Comparison of ENCODE assay signal across 29 mouse cellular contexts in the genomic region with DNA sequence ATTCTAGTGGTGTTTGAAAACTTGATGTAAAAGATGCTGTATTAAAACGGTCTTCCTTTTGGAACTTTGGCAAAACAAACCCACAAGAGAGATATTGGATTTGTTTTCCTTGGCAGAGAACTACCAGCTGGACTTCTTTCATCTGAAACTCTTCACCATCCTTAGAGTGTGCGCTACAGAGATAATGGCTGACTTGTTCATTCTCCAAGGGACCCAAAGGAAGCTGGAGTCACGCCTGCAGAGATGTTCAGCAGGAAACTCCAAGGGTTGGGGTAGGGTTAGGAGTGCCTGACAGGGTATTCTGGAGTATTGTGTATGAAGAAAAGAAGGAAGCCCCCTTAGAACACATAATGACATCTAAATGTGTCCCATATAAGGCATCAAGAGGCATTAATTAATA.
DNase-seq lines count a peak whose midpoint lies in the region; ATAC-seq lines count a peak whose summit lies in the region.
"Had no signal": no experiment of that assay in that cellular context is flagged by ENCODE, and none has a peak within 500 bp of the region (broad histone marks: within the 10 kb centered on the region; RNA-seq: fewer than 3 reads in every experiment).

No protein-coding gene starts in this region.

- no peaks in the 10 kb centered on the region for H3K36me3 ChIP-seq in hindbrain, embryonic 14.5 days (replicated peaks; ENCODE audit: control insufficient read depth, insufficient read depth)
- H3K36me3 ChIP-seq in hindbrain, embryonic 12.5 days: no peaks in the 10 kb centered on the region
- H3K36me3 ChIP-seq in midbrain, embryonic 11.5 days (ENCODE audit: control insufficient read depth, insufficient read depth, low read length): no peaks in the 10 kb centered on the region
- no peaks in the 10 kb centered on the region for H3K36me3 ChIP-seq in midbrain, embryonic 10.5 days
- H3K36me3 ChIP-seq: embryonic facial prominence, embryonic 12.5 days; forebrain, embryonic 10.5 days; forebrain, embryonic 15.5 days; limb, embryonic 10.5 days; limb, embryonic 15.5 days; liver, embryonic 13.5 days; midbrain, embryonic 12.5 days had no signal

- H3K9ac ChIP-seq in hindbrain, embryonic 14.5 days: no peak overlapping the region
- H3K9ac ChIP-seq in hindbrain, embryonic 12.5 days: no peak overlapping the region
- H3K9ac ChIP-seq in midbrain, embryonic 11.5 days (ENCODE audit: low read length): no peak overlapping the region
- H3K9ac ChIP-seq: embryonic facial prominence, embryonic 12.5 days; forebrain, embryonic 15.5 days; limb, embryonic 15.5 days; liver, embryonic 13.5 days; midbrain, embryonic 12.5 days had no signal

- no peak overlapping the region for H3K27ac ChIP-seq in hindbrain, embryonic 14.5 days
- H3K27ac ChIP-seq in hindbrain, embryonic 12.5 days: no peak overlapping the region
- H3K27ac ChIP-seq in midbrain, embryonic 11.5 days (ENCODE audit: low read depth, low read length): no peak overlapping the region
- no peak overlapping the region for H3K27ac ChIP-seq in midbrain, embryonic 10.5 days (replicated peaks)
- H3K27ac ChIP-seq: embryonic facial prominence, embryonic 12.5 days; forebrain, embryonic 10.5 days; forebrain, embryonic 15.5 days; limb, embryonic 10.5 days; limb, embryonic 15.5 days; liver, embryonic 13.5 days; midbrain, embryonic 12.5 days had no signal

- 75% methylated on average over 3 of the region's 3 CpGs for WGBS in hindbrain, embryonic 14.5 days
- 64% methylated on average over 3 of the region's 3 CpGs for WGBS in hindbrain, embryonic 12.5 days
- WGBS in midbrain, embryonic 11.5 days: 77% methylated on average over 3 of the region's 3 CpGs
- 78% methylated on average over 3 of the region's 3 CpGs for WGBS in midbrain, embryonic 10.5 days

- no peak overlapping the region for H3K4me3 ChIP-seq in hindbrain, embryonic 14.5 days (replicated peaks; ENCODE audit: low read length)
- no peak overlapping the region for H3K4me3 ChIP-seq in hindbrain, embryonic 12.5 days
- no peak overlapping the region for H3K4me3 ChIP-seq in midbrain, embryonic 11.5 days (ENCODE audit: low read depth, low read length)
- H3K4me3 ChIP-seq in midbrain, embryonic 10.5 days: no peak overlapping the region
- H3K4me3 ChIP-seq: embryonic facial prominence, embryonic 12.5 days; forebrain, embryonic 10.5 days; forebrain, embryonic 15.5 days; limb, embryonic 10.5 days; limb, embryonic 15.5 days; liver, embryonic 13.5 days; midbrain, embryonic 12.5 days had no signal

- H3K27me3 ChIP-seq in hindbrain, embryonic 14.5 days (ENCODE audit: control insufficient read depth, insufficient read depth, low read length): no peaks in the 10 kb centered on the region
- H3K27me3 ChIP-seq in hindbrain, embryonic 12.5 days: no peaks in the 10 kb centered on the region
- H3K27me3 ChIP-seq in midbrain, embryonic 11.5 days (ENCODE audit: control insufficient read depth, insufficient read depth, low read length): no peaks in the 10 kb centered on the region
- H3K27me3 ChIP-seq in midbrain, embryonic 10.5 days (ENCODE audit: low read depth, poor library complexity, severe bottlenecking): no peaks in the 10 kb centered on the region
- H3K27me3 ChIP-seq: embryonic facial prominence, embryonic 12.5 days; forebrain, embryonic 15.5 days; limb, embryonic 15.5 days; liver, embryonic 13.5 days; midbrain, embryonic 12.5 days; Patski had no signal

- no peaks in the 10 kb centered on the region for H3K4me1 ChIP-seq in hindbrain, embryonic 14.5 days (replicated peaks; ENCODE audit: control insufficient read depth, insufficient read depth, low read length)
- no peaks in the 10 kb centered on the region for H3K4me1 ChIP-seq in hindbrain, embryonic 12.5 days
- H3K4me1 ChIP-seq in midbrain, embryonic 11.5 days (ENCODE audit: control insufficient read depth, insufficient read depth, low read length): no peaks in the 10 kb centered on the region
- H3K4me1 ChIP-seq in midbrain, embryonic 10.5 days: no peaks in the 10 kb centered on the region
- H3K4me1 ChIP-seq: forebrain, embryonic 10.5 days; forebrain, embryonic 15.5 days; liver, embryonic 13.5 days; midbrain, embryonic 12.5 days had no signal

- peak; percentile 1 for DNase-seq in heart, adult 8-10 months (ENCODE audit: low spot score)
- no peak for DNase-seq in heart, postnatal 14 days
- DNase-seq in hindbrain, embryonic 14.5 days (ENCODE audit: low spot score): no peak
- peak; percentile 26 for DNase-seq in midbrain, embryonic 11.5 days (ENCODE audit: low spot score, missing footprints)
- DNase-seq in midbrain, embryonic 10.5 days (ENCODE audit: low spot score): no peak
- DNase-seq in heart, postnatal 4 days: peak; percentile 7
- DNase-seq: adrenal gland, postnatal 10 days; cerebellum, adult 9-10 months; cerebellum, postnatal 36 days; gastrocnemius, postnatal 25 days; kidney, adult 8-10 months; kidney, postnatal 10 days; layer of hippocampus, adult 9-11 months; liver, embryonic 13.5 days; lung, adult 18-20 months; lung, postnatal 10 days; right cerebral cortex, adult 18-20 months; spleen, adult 18-20 months; thymus, postnatal 25 days had no signal

- H3K4me2 ChIP-seq in hindbrain, embryonic 14.5 days (replicated peaks): no peak overlapping the region
- no peak overlapping the region for H3K4me2 ChIP-seq in hindbrain, embryonic 12.5 days (replicated peaks)
- H3K4me2 ChIP-seq in midbrain, embryonic 11.5 days: no peak overlapping the region
- H3K4me2 ChIP-seq: embryonic facial prominence, embryonic 12.5 days; forebrain, embryonic 15.5 days; limb, embryonic 15.5 days; liver, embryonic 13.5 days; midbrain, embryonic 12.5 days had no signal

- 0 out of 2 replicates have a peak, but pooled peaks cover 3% of the 10 kb centered on the region for H3K9me3 ChIP-seq in hindbrain, embryonic 14.5 days (ENCODE audit: control insufficient read depth, low read length)
- H3K9me3 ChIP-seq in hindbrain, embryonic 12.5 days (replicated peaks): no peaks in the 10 kb centered on the region
- no peaks in the 10 kb centered on the region for H3K9me3 ChIP-seq in midbrain, embryonic 11.5 days (ENCODE audit: control insufficient read depth, low read length)
- H3K9me3 ChIP-seq in midbrain, embryonic 10.5 days (replicated peaks): peaks cover 5% of the 10 kb centered on the region; the same call in 1 of the 2 replicates
- H3K9me3 ChIP-seq: embryonic facial prominence, embryonic 12.5 days; forebrain, embryonic 15.5 days; limb, embryonic 10.5 days; limb, embryonic 15.5 days; liver, embryonic 13.5 days; midbrain, embryonic 12.5 days had no signal

- ATAC-seq in hindbrain, embryonic 14.5 days (ENCODE audit: low FRiP score): peak; percentile 14; the same call in 1 of the 2 replicates
- no peak for ATAC-seq in hindbrain, embryonic 12.5 days (ENCODE audit: low FRiP score)
- ATAC-seq in midbrain, embryonic 11.5 days (ENCODE audit: low FRiP score): no peak
- ATAC-seq in granulocyte monocyte progenitor cell, adult 5-6 weeks (replicated peaks; ENCODE audit: poor library complexity, severe bottlenecking): no peak
- ATAC-seq: forebrain, embryonic 15.5 days; intestine, embryonic 16.5 days; Patski had no signal

- intact Hi-C loops in heart, postnatal 14 days (cut with DNase I): no loop called here

Comparison
In these comparisons a context has a peak if more than half of its experiments do, and no peak if none do; other contexts are left out.
1. DNase-seq: peak in heart, adult 8-10 months (single experiment), midbrain, embryonic 11.5 days (single experiment) and heart, postnatal 4 days (single experiment); none in heart, postnatal 14 days (0 of 2), hindbrain, embryonic 14.5 days (single experiment) and midbrain, embryonic 10.5 days (single experiment).